Mouse (Mus musculus) layer of hippocampus, postnatal 10 days (tissue): ENCODE data around the gene Sc5d. TPM values are rescaled to one million over a fixed set of nuclear protein-coding genes. Genes with fewer than 3 reads are reported as not detected.

Experiments used
- DNase-seq, 2 experiments: peaks; one replicate each; pipeline ENCODE4 v3.0.0; 2021; ENCODE audit warnings: low spot score in 2 of 2
- total RNA-seq, 2 experiments: library from RNA; stranded (reverse); gene quantifications; 2 replicates each; pipeline ENCODE4 v1.2.3; 2021

Sc5d gene
- total RNA-seq, 2 experiments from 2014 or later: 57.9 to 63.4 TPM

GRCm38 (mm10) chr9:42263709-42264111, 346 bp downstream of the Sc5d start:
- peak; percentile 47 for DNase-seq

GRCm38 (mm10) chr9:42260481-42260880, 3.6 kb downstream of the Sc5d start:
- DNase-seq: no peak

GRCm38 (mm10) chr9:42249112-42249511, 14.9 kb downstream of the Sc5d start:
- no peak for DNase-seq

- no peak for DNase-seq
Measured at GRCm38 (mm10) chr9:42246688-42247087, 17.4 kb downstream of the Sc5d start.

GRCm38 (mm10) chr9:42244173-42244572, 19.9 kb downstream of the Sc5d start:
- DNase-seq: no peak

GRCm38 (mm10) chr9:42241021-42241420, 23.0 kb downstream of the Sc5d start:
- no peak for DNase-seq

GRCm38 (mm10) chr9:42240583-42240992, 23.5 kb downstream of the Sc5d start:
- DNase-seq: peak; percentile 68 to 77

GRCm38 (mm10) chr9:42238827-42239226, 25.2 kb downstream of the Sc5d start:
- DNase-seq: no peak

GRCm38 (mm10) chr9:42231116-42231515, 32.9 kb downstream of the Sc5d start:
- DNase-seq: no peak

GRCm38 (mm10) chr9:42230333-42230732, 33.7 kb downstream of the Sc5d start:
- no peak for DNase-seq

GRCm38 (mm10) chr9:42229465-42230110, 34.5 kb downstream of the Sc5d start:
- no peak for DNase-seq

GRCm38 (mm10) chr9:42227804-42228203, 36.3 kb downstream of the Sc5d start:
- DNase-seq: no peak

GRCm38 (mm10) chr9:42219001-42219660, 44.9 kb downstream of the Sc5d start:
- no peak for DNase-seq

- DNase-seq: peak; percentile 28 to 29
Measured at GRCm38 (mm10) chr9:42217685-42218084, 46.4 kb downstream of the Sc5d start.

GRCm38 (mm10) chr9:42214116-42214515, 49.9 kb downstream of the Sc5d start:
- DNase-seq: no peak

- DNase-seq: no peak
Measured at GRCm38 (mm10) chr9:42213142-42213541, 50.9 kb downstream of the Sc5d start.

- DNase-seq: no peak
Measured at GRCm38 (mm10) chr9:42209666-42210065, 54.4 kb downstream of the Sc5d start.

- peak; percentile 65 to 76 for DNase-seq
Measured at GRCm38 (mm10) chr9:42208463-42208862, 55.6 kb downstream of the Sc5d start.

- no peak for DNase-seq
Measured at GRCm38 (mm10) chr9:42206750-42207149, 57.3 kb downstream of the Sc5d start.

- DNase-seq: no peak
Measured at GRCm38 (mm10) chr9:42202271-42202670, 61.8 kb downstream of the Sc5d start.
